Mouse (Mus musculus) c-Kit-negative CD71-positive TER-119-positive erythroid progenitor cells, embryonic 14.5 days (primary cell): ENCODE measurements at regions not wholly inside any gene's neighbourhood (a gene's known extent, or its start where the extent isn't known, plus 50 kb on each side); places are given as distances from the start of the nearest gene placed in this dataset.

Experiments
- DNase-seq: peaks from one replicate; pipeline ENCODE4 v3.0.0-alpha.2; 2013; ENCODE audit warnings: low read depth, low spot score

- DNase-seq = no peak
Measured at GRCm38 (mm10) chr3:51019650-51020346, 204.4 kb upstream of the Noct start.

GRCm38 (mm10) chr3:51024655-51025054 lies 199.6 kb upstream of the Noct start:
- no peak for DNase-seq

- no peak for DNase-seq
Measured at GRCm38 (mm10) chr3:51031821-51032220, 192.4 kb upstream of the Noct start.

GRCm38 (mm10) chr3:51033292-51033691 lies 191.0 kb upstream of the Noct start:
- DNase-seq = no peak

GRCm38 (mm10) chr3:51036700-51037306 lies 187.4 kb upstream of the Noct start:
- no peak for DNase-seq

- no peak for DNase-seq
Measured at GRCm38 (mm10) chr3:51042223-51042846, 181.9 kb upstream of the Noct start.

- no peak for DNase-seq
Measured at GRCm38 (mm10) chr3:51048739-51049138, 175.5 kb upstream of the Noct start.

- DNase-seq = no peak
Measured at GRCm38 (mm10) chr3:51050156-51050555, 174.1 kb upstream of the Noct start.

- DNase-seq = no peak
Measured at GRCm38 (mm10) chr3:51055004-51055403, 169.2 kb upstream of the Noct start.

GRCm38 (mm10) chr3:51064201-51064600 lies 160.0 kb upstream of the Noct start:
- DNase-seq = no peak

- DNase-seq = no peak
Measured at GRCm38 (mm10) chr3:51066373-51066772, 157.9 kb upstream of the Noct start.

GRCm38 (mm10) chr3:51072417-51072816 lies 151.8 kb upstream of the Noct start:
- DNase-seq = no peak

- no peak for DNase-seq
Measured at GRCm38 (mm10) chr3:51073003-51073679, 151.1 kb upstream of the Noct start.

GRCm38 (mm10) chr3:51073743-51074319 lies 150.4 kb upstream of the Noct start:
- DNase-seq = no peak

GRCm38 (mm10) chr3:51075219-51075920 lies 148.9 kb upstream of the Noct start:
- no peak for DNase-seq

- no peak for DNase-seq
Measured at GRCm38 (mm10) chr3:51078459-51078858, 145.8 kb upstream of the Noct start.

GRCm38 (mm10) chr3:51080415-51080814 lies 143.8 kb upstream of the Noct start:
- DNase-seq = no peak

GRCm38 (mm10) chr3:51080855-51081254 lies 143.4 kb upstream of the Noct start:
- no peak for DNase-seq

- no peak for DNase-seq
Measured at GRCm38 (mm10) chr3:51082831-51083575, 141.2 kb upstream of the Noct start.

- DNase-seq = no peak
Measured at GRCm38 (mm10) chr3:51083583-51083982, 140.7 kb upstream of the Noct start.

- no peak for DNase-seq
Measured at GRCm38 (mm10) chr3:51086441-51086849, 137.8 kb upstream of the Noct start.
